Mouse (Mus musculus) midbrain, embryonic 16.5 days (tissue): Measurements from ENCODE around the gene Cenpi. TPM values are rescaled to one million over a fixed set of nuclear protein-coding genes. Genes with fewer than 3 reads are reported as not detected.

Source experiments
- ATAC-seq: fragments of 200-750 bp; cut with Nextera tagmentation; 2 replicates; pipeline ENCODE4 v1.8.0; 2017; ENCODE audit warnings: moderate TSS enrichment
- H3K27ac ChIP-seq: fragments of 300-500 bp; sonication (generic); 2 replicates; pipeline ENCODE4 v1.5.1; 2014; ENCODE audit warnings: mild to moderate bottlenecking, low read length, mixed read lengths
- H3K27me3 ChIP-seq: fragments of 300-500 bp; sonication (generic); 2 replicates; pipeline ENCODE4 v1.6.1; 2014; ENCODE audit warnings: low read depth, low read length, mixed read lengths; ENCODE audit not compliant: control insufficient read depth, insufficient read depth
- H3K36me3 ChIP-seq: fragments of 300-500 bp; sonication (generic); 2 replicates; pipeline ENCODE4 v1.6.1; 2014; ENCODE audit warnings: mild to moderate bottlenecking, low read length, moderate library complexity, mixed read lengths; ENCODE audit not compliant: control insufficient read depth, insufficient read depth
- H3K4me1 ChIP-seq: fragments of 300-500 bp; sonication (generic); 2 replicates; pipeline ENCODE4 v1.6.1; 2014; ENCODE audit warnings: mild to moderate bottlenecking, low read length, mixed read lengths; ENCODE audit not compliant: control insufficient read depth, insufficient read depth
- H3K4me2 ChIP-seq: fragments of 300-500 bp; sonication (generic); 2 replicates; pipeline ENCODE4 v1.6.1; 2014; ENCODE audit warnings: mild to moderate bottlenecking, low read length, mixed read lengths
- H3K4me3 ChIP-seq: fragments of 300-500 bp; sonication (generic); 2 replicates; pipeline ENCODE4 v1.5.1; 2014; ENCODE audit warnings: low read depth, mild to moderate bottlenecking, low read length, moderate library complexity, mixed read lengths
- H3K9ac ChIP-seq: fragments of 300-500 bp; sonication (generic); 2 replicates; pipeline ENCODE4 v1.6.1; 2014; ENCODE audit warnings: low read depth, low read length, mixed read lengths
- H3K9me3 ChIP-seq: fragments of 300-500 bp; sonication (generic); replicated peaks from 2 replicates; pipeline ENCODE4 v1.6.1; 2014; ENCODE audit warnings: mild to moderate bottlenecking, low read length, mixed read lengths; ENCODE audit not compliant: control insufficient read depth, poor library complexity, severe bottlenecking
- WGBS: fragments of 180-500 bp; shearing (Covaris S2); extraction: QIAGEN DNeasy Blood & Tissue Kit; methylation state at CpG from one replicate; pipeline ENCODE4 v1.1.7; 2014; 5-methylcytosine and 5-hydroxymethylcytosine counted together
- polyA plus RNA-seq: library from polyadenylated mRNA; unstranded; fragments of >200 nt; fragmentation: Nextera tagmentation; extraction: Ambion mirVana; gene quantifications from 2 replicates; pipeline ENCODE4 v1.2.1, GENCODE M21; 2015

Cenpi gene
- polyA plus RNA-seq, 1 experiment from 2014 or later: 3.9 TPM

DNA sequence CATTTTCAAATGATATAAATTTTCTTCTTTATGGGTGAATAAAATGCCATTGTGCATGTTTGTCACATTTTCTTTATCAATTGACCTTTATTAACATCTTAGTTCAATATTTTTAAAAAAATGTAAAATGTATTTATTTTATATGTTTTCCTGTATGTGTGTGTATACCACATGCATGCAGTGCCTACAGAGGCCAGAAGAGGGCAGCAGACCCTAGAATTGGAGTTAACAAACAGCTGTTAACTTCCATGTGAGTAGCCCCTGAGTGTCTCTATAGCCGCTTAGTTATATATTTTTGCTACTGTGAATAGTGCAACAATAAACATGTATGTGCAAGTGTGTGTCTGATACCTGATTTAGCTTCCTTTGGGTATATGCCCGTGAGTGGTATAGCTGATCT is 25.4 kb downstream of the Cenpi start:
- Histone ChIP-seq H3K4me1 (no peaks in the 10 kb centered on the region), H3K9me3 (no peaks in the 10 kb centered on the region), H3K27me3 (no peaks in the 10 kb centered on the region), H3K9ac (no peak overlapping the region), H3K4me3 (no peak overlapping the region), H3K4me2 (no peak overlapping the region), H3K27ac (no peak overlapping the region), H3K36me3 (no peaks in the 10 kb centered on the region)
- no peak for ATAC-seq
- 87% methylated on average over 2 of the region's 2 CpGs for WGBS

GRCm38 (mm10) chrX:134342735-134343134 is 34.9 kb downstream of the Cenpi start:
- Histone ChIP-seq H3K4me2 (no peak overlapping the region), H3K36me3 (no peaks in the 10 kb centered on the region), H3K4me1 (no peaks in the 10 kb centered on the region), H3K27ac (no peak overlapping the region), H3K9ac (no peak overlapping the region), H3K4me3 (no peak overlapping the region), H3K27me3 (no peaks in the 10 kb centered on the region), H3K9me3 (no peaks in the 10 kb centered on the region)
- no peak for ATAC-seq
- 79% methylated on average over 2 of the region's 2 CpGs for WGBS

GRCm38 (mm10) chrX:134350205-134350604 is 42.3 kb downstream of the Cenpi start:
- Histone ChIP-seq H3K36me3 (no peaks in the 10 kb centered on the region), H3K9me3 (no peaks in the 10 kb centered on the region)
- ATAC-seq: no peak

GRCm38 (mm10) chrX:134353848-134354247 is 46.0 kb downstream of the Cenpi start:
- Histone ChIP-seq H3K27me3 (no peaks in the 10 kb centered on the region), H3K4me1 (no peaks in the 10 kb centered on the region), H3K4me3 (no peak overlapping the region), H3K4me2 (no peak overlapping the region), H3K36me3 (no peaks in the 10 kb centered on the region), H3K9ac (no peak overlapping the region), H3K9me3 (no peaks in the 10 kb centered on the region), H3K27ac (no peak overlapping the region)
- no peak for ATAC-seq

More at GRCm38 (mm10) chrX:134350205-134350604, 42.3 kb downstream of the Cenpi start:
- Histone ChIP-seq H3K27me3 (no peaks in the 10 kb centered on the region), H3K27ac (no peak overlapping the region), H3K4me1 (no peaks in the 10 kb centered on the region), H3K4me2 (no peak overlapping the region), H3K4me3 (no peak overlapping the region), H3K9ac (no peak overlapping the region)
- WGBS: 94% methylated on average over 6 of the region's 6 CpGs

DNA sequence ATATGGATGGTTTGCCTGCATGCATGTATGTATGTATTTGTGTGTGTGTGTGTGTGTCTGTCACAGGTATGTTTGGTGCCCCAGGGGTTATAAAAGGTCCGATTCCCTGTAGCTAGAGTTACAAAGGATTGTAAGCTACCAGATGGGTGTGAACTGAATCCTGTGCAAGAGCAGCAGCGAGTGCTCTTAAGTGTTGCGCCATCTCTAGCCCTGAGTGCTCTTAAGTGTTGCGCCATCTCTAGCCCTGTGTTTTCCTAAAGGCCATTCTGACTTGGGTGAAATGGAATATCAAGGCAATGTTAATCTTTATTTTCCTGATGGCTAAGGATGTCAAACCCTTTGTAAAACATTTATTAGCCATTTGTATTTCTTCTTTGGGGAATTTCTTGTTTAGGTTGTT is 51.5 kb downstream of the Cenpi start:
- Histone ChIP-seq H3K27me3 (no peaks in the 10 kb centered on the region), H3K27ac (no peak overlapping the region), H3K9ac (no peak overlapping the region), H3K4me2 (no peak overlapping the region), H3K4me3 (no peak overlapping the region), H3K4me1 (no peaks in the 10 kb centered on the region), H3K36me3 (no peaks in the 10 kb centered on the region), H3K9me3 (no peaks in the 10 kb centered on the region)
- no peak for ATAC-seq
- 68% methylated on average over 4 of the region's 4 CpGs for WGBS

DNA sequence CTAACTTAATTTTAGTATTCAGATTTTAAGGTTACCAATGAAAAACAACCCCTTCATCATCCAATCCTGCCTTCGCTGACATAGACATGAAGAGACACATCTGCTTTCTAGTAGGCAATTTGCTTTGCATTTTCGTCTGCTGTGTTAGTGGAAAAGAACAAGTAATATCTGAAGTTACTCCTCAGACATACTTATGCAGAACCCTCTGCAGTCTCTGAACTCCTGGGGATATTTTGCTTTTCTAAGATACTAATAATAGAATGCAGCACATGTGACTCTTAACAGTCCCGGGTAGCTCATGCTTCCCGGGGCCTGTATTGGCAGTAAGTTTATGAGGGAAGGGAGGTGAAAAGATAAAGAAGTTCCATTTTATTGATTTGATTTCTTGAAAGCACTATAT is 54.3 kb downstream of the Cenpi start:
- no peak for ATAC-seq
- H3K36me3 ChIP-seq: no peaks in the 10 kb centered on the region
- H3K9me3 ChIP-seq: no peaks in the 10 kb centered on the region
- no peak overlapping the region for H3K27ac ChIP-seq
- H3K27me3 ChIP-seq: no peaks in the 10 kb centered on the region
- H3K4me2 ChIP-seq: no peak overlapping the region
- no peaks in the 10 kb centered on the region for H3K4me1 ChIP-seq
- no peak overlapping the region for H3K9ac ChIP-seq
- 88% methylated on average over 4 of the region's 4 CpGs for WGBS
- H3K4me3 ChIP-seq: no peak overlapping the region

- Histone ChIP-seq H3K36me3 (no peaks in the 10 kb centered on the region), H3K27ac (no peak overlapping the region), H3K9me3 (no peaks in the 10 kb centered on the region), H3K9ac (no peak overlapping the region), H3K4me3 (no peak overlapping the region), H3K4me2 (no peak overlapping the region), H3K4me1 (no peaks in the 10 kb centered on the region), H3K27me3 (no peaks in the 10 kb centered on the region)
- WGBS: 73% methylated on average over 1 of the region's 1 CpGs
- no peak for ATAC-seq
Measured at GRCm38 (mm10) chrX:134365421-134365820, 57.5 kb downstream of the Cenpi start.

GRCm38 (mm10) chrX:134366547-134366946 is 58.7 kb downstream of the Cenpi start:
- 73% methylated on average over 3 of the region's 3 CpGs for WGBS
- no peak overlapping the region for H3K4me2 ChIP-seq
- no peak for ATAC-seq

DNA sequence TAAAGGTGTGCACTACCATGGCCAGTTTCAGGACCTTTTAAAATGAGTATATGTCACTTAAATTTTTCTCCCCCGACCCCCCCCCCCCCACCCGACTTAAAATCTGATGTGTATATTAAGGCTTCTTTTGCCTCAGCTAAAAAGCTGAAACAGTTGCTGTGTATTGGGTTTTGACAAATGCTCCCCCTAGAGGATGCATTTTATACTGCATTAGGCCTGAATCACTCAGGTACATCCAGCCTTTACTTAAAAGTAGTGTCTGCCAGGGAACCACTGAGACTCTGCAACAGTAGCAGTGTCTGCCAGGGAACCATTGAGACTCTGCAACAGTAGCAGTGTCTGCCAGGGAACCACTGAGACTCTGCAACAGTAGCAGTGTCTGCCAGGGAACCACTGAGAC is 63.4 kb downstream of the Cenpi start:
- H3K27me3 ChIP-seq: no peaks in the 10 kb centered on the region
- no peak overlapping the region for H3K4me2 ChIP-seq
- no peaks in the 10 kb centered on the region for H3K36me3 ChIP-seq
- no peak overlapping the region for H3K4me3 ChIP-seq
- H3K9me3 ChIP-seq: no peaks in the 10 kb centered on the region
- no peak for ATAC-seq
- WGBS: 17% methylated on average over 2 of the region's 2 CpGs
- no peak overlapping the region for H3K27ac ChIP-seq
- H3K9ac ChIP-seq: no peak overlapping the region
- no peaks in the 10 kb centered on the region for H3K4me1 ChIP-seq

More at GRCm38 (mm10) chrX:134366547-134366946, 58.7 kb downstream of the Cenpi start:
- H3K27me3 ChIP-seq: no peaks in the 10 kb centered on the region
- no peaks in the 10 kb centered on the region for H3K36me3 ChIP-seq
- no peak overlapping the region for H3K4me3 ChIP-seq
- H3K9me3 ChIP-seq: no peaks in the 10 kb centered on the region
- H3K4me1 ChIP-seq: no peaks in the 10 kb centered on the region
- H3K27ac ChIP-seq: no peak overlapping the region
- no peak overlapping the region for H3K9ac ChIP-seq

- Histone ChIP-seq H3K4me3 (no peak overlapping the region), H3K27ac (no peak overlapping the region), H3K36me3 (no peaks in the 10 kb centered on the region), H3K4me1 (no peaks in the 10 kb centered on the region), H3K4me2 (no peak overlapping the region), H3K9me3 (no peaks in the 10 kb centered on the region), H3K9ac (no peak overlapping the region), H3K27me3 (no peaks in the 10 kb centered on the region)
- WGBS: 67% methylated on average over 1 of the region's 1 CpGs
- no peak for ATAC-seq
Measured at GRCm38 (mm10) chrX:134374190-134374589, 66.3 kb downstream of the Cenpi start.
